Mouse (Mus musculus) liver, embryonic 12.5 days (tissue): ENCODE measurements around the gene Fads3. TPM values are rescaled to one million over a fixed set of nuclear protein-coding genes. Genes with fewer than 3 reads are reported as not detected.

Experiments used
- ATAC-seq: fragments of 200-750 bp; cut with Nextera tagmentation; 2 replicates; pipeline ENCODE4 v1.8.0; 2017; ENCODE audit warnings: moderate number of reproducible peaks, mild to moderate bottlenecking, moderate library complexity
- H3K27ac ChIP-seq: fragments of 300-500 bp; sonication (generic); 2 replicates; pipeline ENCODE4 v1.5.1; 2016; ENCODE audit warnings: mild to moderate bottlenecking
- H3K27me3 ChIP-seq: fragments of 300-500 bp; sonication (generic); replicated peaks from 2 replicates; pipeline ENCODE4 v1.6.1; 2016; ENCODE audit warnings: mild to moderate bottlenecking, moderate library complexity
- H3K36me3 ChIP-seq: fragments of 300-500 bp; sonication (generic); 2 replicates; pipeline ENCODE4 v1.6.1; 2016; ENCODE audit warnings: mild to moderate bottlenecking, moderate library complexity
- H3K4me1 ChIP-seq: fragments of 300-500 bp; sonication (generic); 2 replicates; pipeline ENCODE4 v1.6.1; 2016
- H3K4me2 ChIP-seq: fragments of 300-500 bp; sonication (generic); 2 replicates; pipeline ENCODE4 v1.6.1; 2016; ENCODE audit warnings: mild to moderate bottlenecking, moderate library complexity
- H3K4me3 ChIP-seq: fragments of 300-500 bp; sonication (generic); 2 replicates; pipeline ENCODE4 v1.5.1; 2016; ENCODE audit warnings: mild to moderate bottlenecking, moderate library complexity
- H3K9ac ChIP-seq: fragments of 300-500 bp; sonication (generic); 2 replicates; pipeline ENCODE4 v1.6.1; 2016; ENCODE audit warnings: mild to moderate bottlenecking, moderate library complexity
- H3K9me3 ChIP-seq: fragments of 300-500 bp; sonication (generic); replicated peaks from 2 replicates; pipeline ENCODE4 v1.6.1; 2016; ENCODE audit warnings: mild to moderate bottlenecking, moderate library complexity
- WGBS: fragments of 180-500 bp; shearing (Covaris S2); methylation state at CpG from one replicate; pipeline ENCODE4 v1.1.7; 2016; ENCODE audit not compliant: insufficient replicate concordance; 5-methylcytosine and 5-hydroxymethylcytosine counted together
- polyA plus RNA-seq: library from polyadenylated mRNA; unstranded; fragments of >200 nt; fragmentation: Nextera tagmentation; extraction: Ambion mirVana; gene quantifications from 2 replicates; pipeline ENCODE4 v1.2.1, GENCODE M21; 2016

The Fads3 gene
- polyA plus RNA-seq, 1 experiment from 2014 or later, result 10.0 TPM

- Histone ChIP-seq H3K4me3 (no peak overlapping the region), H3K36me3 (no peaks in the 10 kb centered on the region), H3K4me2 (peak overlapping the region; percentile 44), H3K27me3 (no peaks in the 10 kb centered on the region), H3K9ac (peak overlapping the region; percentile 20; the same call in 1 of the 2 replicates), H3K9me3 (no peaks in the 10 kb centered on the region), H3K27ac (peak overlapping the region; percentile 72), H3K4me1 (peaks cover 58% of the 10 kb centered on the region)
- 15% methylated on average over 10 of the region's 10 CpGs for WGBS
- ATAC-seq, result peak; percentile 47
Measured at GRCm38 (mm10) chr19:10105034-10105493, 63.7 kb downstream of the Fads3 start.

DNA sequence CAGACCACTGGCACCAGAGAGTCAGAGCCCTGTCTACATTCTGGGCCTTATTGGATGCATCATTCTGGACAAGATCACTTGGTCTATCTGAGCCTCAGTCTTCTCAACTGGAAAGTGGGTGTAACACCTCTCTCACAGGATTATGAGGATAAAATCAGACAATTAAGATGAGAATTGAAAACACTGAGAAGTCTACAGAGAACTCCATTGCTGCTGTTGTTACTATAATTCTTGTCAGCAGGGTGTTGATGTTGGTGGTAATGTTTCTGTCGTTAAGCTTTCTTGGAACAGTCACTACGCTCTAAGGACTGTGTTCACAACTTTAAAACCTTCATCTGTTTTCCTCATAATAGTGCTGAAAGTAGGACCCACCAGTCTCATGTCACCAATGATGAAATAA is 65.3 kb downstream of the Fads3 start:
- Histone ChIP-seq H3K9ac (no peak overlapping the region), H3K27ac (no peak overlapping the region), H3K4me2 (no peak overlapping the region), H3K4me3 (no peak overlapping the region), H3K27me3 (no peaks in the 10 kb centered on the region), H3K4me1 (peaks cover 43% of the 10 kb centered on the region), H3K36me3 (no peaks in the 10 kb centered on the region), H3K9me3 (no peaks in the 10 kb centered on the region)
- ATAC-seq, result no peak
- 76% methylated on average over 2 of the region's 2 CpGs for WGBS

DNA sequence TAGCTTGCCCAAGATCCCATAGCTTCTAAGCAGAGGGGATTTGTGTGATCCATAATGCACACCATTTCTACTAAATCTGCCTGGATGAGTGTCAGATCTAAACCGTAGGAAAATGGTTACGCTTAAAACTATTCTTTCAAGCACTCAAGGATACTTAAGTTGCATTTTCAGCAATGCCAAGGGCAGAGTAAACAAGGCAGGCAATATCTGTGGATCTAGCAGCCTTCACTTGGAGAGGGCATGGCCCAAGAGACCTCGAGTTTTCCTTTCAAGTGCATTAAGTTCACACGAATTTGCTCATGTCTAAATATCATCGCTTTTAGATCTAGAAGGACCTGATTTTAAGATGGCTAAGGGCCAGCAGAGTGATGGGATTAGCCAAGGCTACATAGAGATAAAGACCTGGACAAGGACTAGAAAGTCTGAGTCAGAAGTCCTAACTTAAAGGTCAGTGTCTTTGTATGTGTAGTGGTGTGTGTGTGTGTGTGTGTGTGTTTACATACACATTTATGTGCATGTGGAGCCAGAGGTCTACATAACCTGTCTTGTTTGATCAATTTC is 65.8 kb downstream of the Fads3 start:
- H3K27ac ChIP-seq, result no peak overlapping the region
- H3K9me3 ChIP-seq, result no peaks in the 10 kb centered on the region
- no peak overlapping the region for H3K4me3 ChIP-seq
- H3K36me3 ChIP-seq, result no peaks in the 10 kb centered on the region
- ATAC-seq, result no peak
- H3K27me3 ChIP-seq, result no peaks in the 10 kb centered on the region
- no peak overlapping the region for H3K9ac ChIP-seq
- peaks cover 39% of the 10 kb centered on the region for H3K4me1 ChIP-seq
- H3K4me2 ChIP-seq, result no peak overlapping the region
- WGBS, result 79% methylated on average over 5 of the region's 5 CpGs

- no peaks in the 10 kb centered on the region for H3K9me3 ChIP-seq
Measured at GRCm38 (mm10) chr19:10108129-10108528, 66.8 kb downstream of the Fads3 start.

DNA sequence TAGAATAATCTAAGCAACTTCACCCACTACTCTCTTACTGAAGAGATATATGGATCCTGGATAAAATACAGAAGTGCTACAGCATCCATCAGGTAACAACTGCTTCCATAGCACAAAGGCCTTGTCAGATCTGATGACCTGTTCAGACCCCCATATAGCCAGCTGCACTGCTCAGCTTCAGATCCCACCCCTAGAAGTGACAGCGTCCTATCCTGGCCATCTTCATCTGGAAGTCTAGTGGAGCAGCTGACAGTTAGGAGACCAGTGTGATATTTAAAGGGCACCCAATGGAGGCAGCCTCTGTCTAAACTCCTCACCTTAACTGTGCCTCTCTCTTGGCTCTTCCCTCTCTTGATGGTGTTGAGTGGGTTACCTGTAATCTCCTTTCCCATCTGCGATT is 67.3 kb downstream of the Fads3 start:
- Histone ChIP-seq H3K36me3 (no peaks in the 10 kb centered on the region), H3K4me1 (peaks cover 26% of the 10 kb centered on the region), H3K27ac (no peak overlapping the region), H3K27me3 (no peaks in the 10 kb centered on the region), H3K9me3 (no peaks in the 10 kb centered on the region), H3K9ac (no peak overlapping the region), H3K4me3 (no peak overlapping the region), H3K4me2 (no peak overlapping the region)
- 79% methylated on average over 2 of the region's 2 CpGs for WGBS
- ATAC-seq, result no peak

More at GRCm38 (mm10) chr19:10108129-10108528, 66.8 kb downstream of the Fads3 start:
- Histone ChIP-seq H3K36me3 (no peaks in the 10 kb centered on the region), H3K27ac (no peak overlapping the region), H3K4me1 (peaks cover 30% of the 10 kb centered on the region), H3K27me3 (no peaks in the 10 kb centered on the region), H3K9ac (no peak overlapping the region), H3K4me3 (no peak overlapping the region), H3K4me2 (no peak overlapping the region)
- ATAC-seq, result no peak
- WGBS, result 70% methylated on average over 1 of the region's 1 CpGs

Other genes starting within 250 kb of the Fads3 start
- gene Scgb2a2, start 194.0 kb upstream of the Fads3 start, polyA plus RNA-seq, result not detected in 2 replicates
- 157 and 159 TPM in 2 replicates for gene Incenp, start 142.0 kb upstream of the Fads3 start, polyA plus RNA-seq
- 5,199 and 5,262 TPM in 2 replicates for gene Fth1, start 61.0 kb upstream of the Fads3 start, polyA plus RNA-seq
- gene Best1, start 39.9 kb upstream of the Fads3 start, polyA plus RNA-seq, result 0.17 and 0.32 TPM in 2 replicates
- gene Rab3il1, start 39.9 kb upstream of the Fads3 start, polyA plus RNA-seq, result 189 and 191 TPM in 2 replicates
- gene Fads2, start 60.2 kb downstream of the Fads3 start, polyA plus RNA-seq, result 88.4 and 89.9 TPM in 2 replicates
- 86.4 and 91.6 TPM in 2 replicates for gene Fads1, start 141.3 kb downstream of the Fads3 start, polyA plus RNA-seq
- gene Tmem258, start 162.4 kb downstream of the Fads3 start, polyA plus RNA-seq, result 350 and 353 TPM in 2 replicates
- 198 and 200 TPM in 2 replicates for gene Fen1, start 162.6 kb downstream of the Fads3 start, polyA plus RNA-seq
- gene Myrf, start 199.2 kb downstream of the Fads3 start, polyA plus RNA-seq, result 6.6 TPM in 2 replicates